Mouse (Mus musculus): ENCODE measurements at regions not wholly inside any gene's neighbourhood (a gene's known extent, or its start where the extent isn't known, plus 50 kb on each side); places are given as distances from the start of the nearest gene placed in this dataset.
A peak's percentile ranks its signal among the peaks of the same experiment; 100 is the strongest.

DNA sequence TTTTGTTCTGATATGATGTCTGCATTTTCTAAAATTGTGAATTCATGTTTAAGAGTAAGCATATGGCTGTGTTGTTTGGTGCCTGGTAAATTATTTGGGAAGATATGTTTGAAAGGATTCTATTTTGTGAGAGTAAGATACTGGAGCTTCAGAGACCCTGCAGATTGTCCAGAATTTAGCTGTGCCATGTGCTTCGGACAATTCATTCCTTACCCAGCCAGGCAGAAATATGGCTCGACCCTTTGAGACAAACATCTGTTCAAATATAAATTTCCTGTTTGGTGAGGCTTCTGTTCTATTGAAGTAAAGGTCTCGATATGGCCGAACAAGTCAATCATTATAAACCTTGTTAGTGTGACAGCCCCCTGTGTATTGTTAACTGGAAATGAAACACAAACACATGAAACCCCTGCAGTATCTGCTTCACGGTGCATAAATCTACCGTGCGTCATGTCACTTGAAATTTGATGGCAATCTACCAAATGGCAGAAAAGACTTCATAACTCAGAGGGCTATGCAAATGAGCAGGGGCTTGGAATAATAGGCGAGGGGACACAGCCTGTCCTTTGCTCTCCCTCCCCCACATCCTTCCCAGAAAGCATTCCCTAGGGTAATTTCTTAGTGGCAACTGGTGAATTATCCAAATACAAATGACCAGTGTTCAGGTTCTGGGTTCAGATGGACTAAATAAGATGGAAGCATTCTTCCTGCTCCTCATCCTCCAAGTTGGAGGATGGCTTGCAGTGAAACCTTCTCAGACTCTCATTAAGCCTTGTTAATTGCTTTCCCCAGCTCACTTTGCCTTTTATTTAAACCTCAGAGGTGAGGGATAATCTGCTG, 61.8 kb downstream of the Adcyap1 start:
- DNase-seq (ENCODE audit: low read depth, low spot score), result peak; percentile 27

DNA sequence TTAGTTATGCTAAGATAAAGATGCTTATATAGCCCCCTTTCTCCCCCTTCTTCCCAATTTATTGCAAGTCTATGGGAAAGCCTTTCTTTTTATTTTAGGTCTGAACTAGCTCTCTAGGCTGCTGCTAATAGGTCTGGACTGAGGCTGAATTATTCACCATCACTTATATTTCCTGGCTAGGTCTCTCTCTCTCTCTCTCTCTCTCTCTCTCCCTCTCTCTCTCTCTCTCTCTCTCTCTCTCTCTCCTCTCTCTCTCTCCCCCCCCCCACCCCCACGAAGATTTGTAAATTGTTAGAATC, 62.3 kb downstream of the Adcyap1 start:
- no peak for DNase-seq (ENCODE audit: low read depth, low spot score)

- no peak for DNase-seq (ENCODE audit: low read depth, low spot score)
Observed at GRCm38 (mm10) chr17:93306121-93306520, 107.3 kb downstream of the Adcyap1 start.

- no peak for DNase-seq (ENCODE audit: low read depth, low spot score)
Observed at GRCm38 (mm10) chr17:93312139-93312538, 113.3 kb downstream of the Adcyap1 start.

DNA sequence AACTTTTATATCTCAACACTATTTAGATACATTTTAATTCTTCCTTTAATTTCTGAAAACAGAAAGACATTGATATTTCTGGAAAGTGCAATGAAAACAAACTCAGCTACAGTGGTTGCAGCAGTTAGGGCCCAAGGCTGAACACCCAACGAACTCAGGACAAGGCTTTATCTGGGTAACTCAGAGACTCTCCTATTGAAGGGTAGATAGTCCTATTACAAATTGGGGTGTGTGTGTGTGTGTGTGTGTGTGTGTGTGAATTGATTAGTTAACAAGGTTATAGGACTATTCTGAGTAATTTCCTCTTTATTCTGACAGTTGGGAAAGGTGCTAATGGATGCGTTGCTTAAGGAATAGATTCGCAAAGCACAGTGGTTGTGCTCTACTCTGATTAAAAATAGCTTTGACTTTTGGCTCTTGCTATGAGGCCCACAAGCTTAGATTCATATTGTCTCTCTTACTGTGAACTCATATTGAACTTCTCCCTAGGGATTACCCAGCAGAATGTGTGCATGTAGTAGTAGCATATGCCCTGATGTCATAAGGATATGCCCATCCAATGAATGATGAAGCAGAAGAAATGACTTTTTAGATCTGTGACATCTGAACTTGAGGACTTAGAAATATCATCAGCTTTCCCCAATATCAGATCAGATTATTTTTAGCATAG, 114.0 kb downstream of the Adcyap1 start:
- DNase-seq (ENCODE audit: low read depth, low spot score), result no peak

DNA sequence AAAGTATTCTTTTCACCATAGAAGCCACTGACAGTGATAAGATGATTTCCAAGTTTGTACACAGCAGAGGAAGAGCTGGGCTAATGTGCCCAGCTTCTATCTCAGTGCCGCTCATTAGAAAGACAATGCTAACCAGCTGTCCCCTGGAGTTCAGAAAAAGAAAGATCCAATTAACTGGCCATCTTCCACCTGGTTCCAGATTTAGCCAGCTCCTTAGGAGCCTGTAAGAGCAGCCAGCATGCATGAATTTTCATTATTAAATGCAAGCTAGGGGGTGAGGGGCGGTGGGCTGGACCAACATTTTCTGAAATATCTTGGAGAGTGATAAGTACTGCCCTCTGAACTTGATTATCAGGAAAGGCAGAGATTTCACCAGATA, 114.5 kb downstream of the Adcyap1 start:
- no peak for DNase-seq (ENCODE audit: low read depth, low spot score)

DNA sequence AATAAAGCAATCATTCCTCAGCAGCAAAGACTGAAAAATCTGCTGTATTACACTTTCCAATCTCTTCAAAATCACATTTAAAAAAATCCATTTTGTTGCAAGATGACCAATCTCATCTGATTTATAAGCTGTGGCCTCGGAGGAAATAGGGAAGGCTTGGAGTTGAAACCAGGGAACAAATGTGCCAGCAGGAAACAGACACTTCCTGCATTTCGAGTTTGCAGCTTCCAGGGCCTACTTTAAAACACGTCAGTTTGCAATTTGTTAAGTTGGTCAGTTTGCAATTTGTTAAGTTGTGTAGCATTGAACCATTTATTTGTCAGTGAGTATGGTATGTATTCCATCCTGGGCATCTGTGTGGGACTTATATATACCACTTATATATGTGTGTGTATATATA, 115.3 kb downstream of the Adcyap1 start:
- no peak for DNase-seq (ENCODE audit: low read depth, low spot score)

DNA sequence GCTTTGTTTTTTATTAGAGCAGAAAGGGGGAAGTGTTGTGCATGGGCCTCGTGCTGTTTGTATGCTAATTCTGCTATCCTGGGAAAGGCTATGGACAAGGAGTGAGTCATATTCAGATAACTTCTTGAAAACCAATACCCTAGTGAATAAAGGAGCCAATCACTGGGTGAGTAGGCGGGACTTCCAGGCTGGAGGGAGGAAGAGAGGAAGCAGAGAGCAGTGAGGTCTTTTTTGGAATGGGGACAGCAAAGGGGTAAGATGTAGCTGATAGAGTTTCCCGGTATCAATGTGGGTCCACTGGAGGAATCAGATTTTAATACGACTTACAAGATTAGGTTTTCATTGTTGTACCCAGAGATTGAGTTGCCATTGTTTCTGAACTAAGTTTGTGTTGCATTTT, 122.7 kb downstream of the Adcyap1 start:
- DNase-seq (ENCODE audit: low read depth, low spot score), result no peak

DNA sequence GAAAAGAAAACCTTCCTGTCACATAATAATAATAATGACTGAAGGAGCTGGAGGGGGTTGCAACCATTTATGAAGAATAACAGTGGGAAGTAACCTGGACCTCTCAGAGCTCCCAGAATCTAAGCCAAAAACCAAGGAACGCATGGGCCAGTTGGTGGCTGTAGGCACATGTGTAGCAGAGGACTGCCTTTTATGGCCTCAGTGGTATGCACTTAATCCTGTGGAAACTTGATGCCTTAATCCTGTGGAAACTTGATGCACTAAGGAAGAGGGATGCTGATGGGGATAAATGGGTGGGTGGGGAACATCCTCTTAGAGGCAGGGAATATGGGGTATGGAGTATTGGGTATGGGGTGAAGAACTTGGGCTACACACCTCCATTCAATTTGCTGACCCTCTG, 138.8 kb downstream of the Adcyap1 start:
- DNase-seq (ENCODE audit: low read depth, low spot score), result no peak

- DNase-seq (ENCODE audit: low read depth, low spot score), result no peak
Observed at GRCm38 (mm10) chr17:93355238-93355637, 156.4 kb downstream of the Adcyap1 start.

- no peak for DNase-seq (ENCODE audit: low read depth, low spot score)
Observed at GRCm38 (mm10) chr17:93362926-93363325, 164.1 kb downstream of the Adcyap1 start.

DNA sequence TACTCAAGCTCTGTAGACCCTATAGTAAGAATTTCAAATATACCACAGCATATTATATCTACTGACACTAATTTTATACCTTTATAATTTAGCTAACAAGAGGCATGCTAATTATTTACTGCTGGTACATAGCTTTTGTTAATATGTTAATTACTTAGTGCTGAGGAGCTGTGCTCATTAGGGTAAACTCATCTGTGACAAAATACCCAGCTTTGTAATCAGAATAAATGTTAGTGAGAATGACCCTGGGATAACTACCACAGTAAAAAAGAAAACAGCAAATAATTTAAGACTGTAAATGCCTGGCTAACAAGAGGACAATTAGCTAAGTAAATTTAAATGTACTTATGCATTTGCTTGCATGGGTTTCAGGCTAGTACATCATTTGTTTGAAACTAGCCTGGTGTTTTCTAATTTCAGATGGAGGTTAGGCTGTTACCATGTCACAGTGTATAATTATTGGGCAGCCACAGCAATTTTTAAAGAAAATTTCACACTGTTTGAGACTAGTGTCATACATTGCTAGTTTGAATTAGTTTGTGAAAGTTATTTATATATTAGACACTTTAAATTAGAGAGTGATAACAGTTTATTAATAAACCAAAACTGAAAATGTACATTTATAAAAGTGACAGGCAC, 178.8 kb downstream of the Adcyap1 start:
- no peak for DNase-seq (ENCODE audit: low read depth, low spot score)

- no peak for DNase-seq (ENCODE audit: low read depth, low spot score)
Observed at GRCm38 (mm10) chr17:93379789-93380398, 181.1 kb downstream of the Adcyap1 start.

DNA sequence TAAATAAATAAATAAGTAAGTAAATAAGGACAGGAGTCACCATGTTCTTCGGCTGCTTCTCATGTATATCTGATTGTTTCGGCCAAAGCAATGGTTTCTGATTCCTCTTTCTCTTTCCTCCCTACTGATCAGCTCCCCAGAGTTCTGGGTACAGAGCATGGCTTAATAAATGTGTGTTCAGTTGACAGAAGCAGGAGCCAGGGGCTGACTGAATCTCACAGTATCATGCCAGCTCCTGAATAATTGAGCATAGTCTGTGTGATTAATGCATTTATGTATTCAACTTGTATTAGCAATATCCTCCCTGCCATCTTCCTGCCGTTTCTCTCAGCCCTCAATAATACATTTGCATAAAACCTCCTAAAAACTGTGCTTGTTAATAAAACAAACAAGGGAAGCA, 191.4 kb downstream of the Adcyap1 start:
- no peak for DNase-seq (ENCODE audit: low read depth, low spot score)

- DNase-seq (ENCODE audit: low read depth, low spot score), result peak; percentile 16
Observed at GRCm38 (mm10) chr17:93409329-93409728, 210.5 kb downstream of the Adcyap1 start.

Data from forelimb bud, embryonic 11.5 days (tissue).